Mouse (Mus musculus): ENCODE results near the gene Fam13a. TPM values are rescaled to one million over a fixed set of nuclear protein-coding genes. Genes with fewer than 3 reads are reported as not detected.

Gene Fam13a
- polyA plus RNA-seq, 1 experiment from 2014 or later, result 7.5 TPM

DNA sequence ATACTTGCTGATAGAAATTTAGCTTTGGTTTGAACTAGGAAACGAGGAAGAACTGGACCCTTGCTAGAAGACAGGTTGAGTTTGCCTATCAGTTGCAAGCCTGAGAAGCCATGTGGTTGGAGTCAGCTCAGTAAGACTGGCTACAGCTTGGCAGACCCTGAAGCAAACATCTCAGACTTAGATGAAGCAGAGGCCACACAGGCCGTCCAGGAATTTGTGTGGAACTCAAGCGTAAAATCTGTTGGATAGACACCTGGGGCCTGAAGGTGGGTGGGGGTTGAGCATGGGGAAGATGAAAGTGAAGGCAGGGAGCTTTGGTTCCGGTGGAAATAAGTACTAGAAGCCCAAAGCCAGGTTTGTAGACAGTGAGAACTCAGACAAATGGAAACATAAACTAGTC is 25.8 kb downstream of the Fam13a start:
- H3K9ac ChIP-seq, result no peak overlapping the region
- WGBS, result 49% methylated on average over 4 of the region's 4 CpGs
- H3K27me3 ChIP-seq, result no peaks in the 10 kb centered on the region
- H3K4me3 ChIP-seq, result no peak overlapping the region
- no peaks in the 10 kb centered on the region for H3K9me3 ChIP-seq
- peaks cover 9% of the 10 kb centered on the region; the same call in 1 of the 2 replicates for H3K4me1 ChIP-seq
- no peaks in the 10 kb centered on the region for H3K36me3 ChIP-seq
- 0 out of 2 replicates have a peak overlapping the region, but pooled peaks have one; percentile 7 for H3K27ac ChIP-seq
- ATAC-seq (ENCODE audit: insufficient number of reproducible peaks, insufficient read depth, low FRiP score, low TSS enrichment, low read depth), result no peak
- H3K4me2 ChIP-seq, result no peak overlapping the region

DNA sequence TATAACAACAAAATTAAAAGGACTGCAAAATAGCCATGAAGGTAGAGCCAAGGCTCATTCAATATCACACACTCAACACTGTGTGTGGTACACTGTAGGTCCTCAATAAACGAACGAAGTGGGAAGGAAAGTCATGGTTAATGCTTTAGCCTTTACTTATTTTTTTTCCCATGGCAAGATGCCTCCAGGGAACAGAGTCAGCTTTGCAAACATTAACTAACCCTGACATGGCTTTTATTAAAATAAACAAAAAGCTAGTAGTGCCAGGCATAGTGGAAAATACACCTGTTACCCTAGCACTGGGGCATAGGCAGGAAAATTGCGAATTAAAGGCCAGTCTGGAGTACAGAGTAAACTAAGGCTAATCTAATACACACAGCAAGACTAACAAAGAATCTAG is 35.2 kb downstream of the Fam13a start:
- H3K27me3 ChIP-seq, result no peaks in the 10 kb centered on the region
- no peaks in the 10 kb centered on the region for H3K36me3 ChIP-seq
- H3K9me3 ChIP-seq, result no peaks in the 10 kb centered on the region
- no peak for ATAC-seq (ENCODE audit: insufficient number of reproducible peaks, insufficient read depth, low FRiP score, low TSS enrichment, low read depth)
- no peak overlapping the region for H3K4me3 ChIP-seq
- H3K27ac ChIP-seq, result no peak overlapping the region
- 65% methylated on average over 3 of the region's 3 CpGs for WGBS
- no peak overlapping the region for H3K4me2 ChIP-seq
- H3K9ac ChIP-seq, result no peak overlapping the region
- no peaks in the 10 kb centered on the region for H3K4me1 ChIP-seq

- no peaks in the 10 kb centered on the region for H3K9me3 ChIP-seq
- H3K4me3 ChIP-seq, result no peak overlapping the region
- H3K27me3 ChIP-seq, result no peaks in the 10 kb centered on the region
- ATAC-seq (ENCODE audit: insufficient number of reproducible peaks, insufficient read depth, low FRiP score, low TSS enrichment, low read depth), result no peak
- WGBS, result 81% methylated on average over 2 of the region's 2 CpGs
- no peaks in the 10 kb centered on the region for H3K36me3 ChIP-seq
- no peak overlapping the region for H3K27ac ChIP-seq
- no peak overlapping the region for H3K9ac ChIP-seq
- no peaks in the 10 kb centered on the region for H3K4me1 ChIP-seq
- H3K4me2 ChIP-seq, result no peak overlapping the region
Measured at GRCm38 (mm10) chr6:58988706-58989105, 35.6 kb downstream of the Fam13a start.

GRCm38 (mm10) chr6:58987166-58987565 is 37.2 kb downstream of the Fam13a start:
- no peak for ATAC-seq (ENCODE audit: insufficient number of reproducible peaks, insufficient read depth, low FRiP score, low TSS enrichment, low read depth)
- WGBS, result 91% methylated on average over 5 of the region's 5 CpGs
- no peaks in the 10 kb centered on the region for H3K36me3 ChIP-seq
- H3K9me3 ChIP-seq, result no peaks in the 10 kb centered on the region
- no peak overlapping the region for H3K9ac ChIP-seq
- H3K4me1 ChIP-seq, result no peaks in the 10 kb centered on the region
- H3K27me3 ChIP-seq, result no peaks in the 10 kb centered on the region
- H3K4me3 ChIP-seq, result no peak overlapping the region
- no peak overlapping the region for H3K27ac ChIP-seq
- no peak overlapping the region for H3K4me2 ChIP-seq

DNA sequence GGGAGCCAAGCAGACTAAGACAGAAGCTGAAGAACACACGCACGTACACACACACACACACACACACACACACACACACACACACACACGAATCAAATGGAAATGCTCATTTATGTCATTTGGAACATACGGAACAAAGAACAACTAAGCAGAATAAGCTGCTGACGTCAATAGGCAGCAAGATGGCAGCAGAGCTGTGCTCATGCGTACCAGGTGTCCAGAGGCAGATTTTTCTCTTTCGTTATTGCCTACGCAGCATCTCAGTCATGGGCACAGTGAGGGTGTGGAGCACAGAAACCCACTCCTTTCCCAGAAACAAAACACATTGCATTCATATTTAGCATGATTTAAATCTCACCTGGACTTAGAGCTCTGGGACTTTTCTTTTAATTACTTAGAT is 39.2 kb downstream of the Fam13a start:
- no peak for ATAC-seq (ENCODE audit: insufficient number of reproducible peaks, insufficient read depth, low FRiP score, low TSS enrichment, low read depth)
- Histone ChIP-seq H3K27ac (no peak overlapping the region), H3K4me2 (no peak overlapping the region), H3K4me1 (no peaks in the 10 kb centered on the region), H3K9ac (no peak overlapping the region), H3K9me3 (no peaks in the 10 kb centered on the region), H3K27me3 (no peaks in the 10 kb centered on the region), H3K36me3 (no peaks in the 10 kb centered on the region), H3K4me3 (no peak overlapping the region)
- 85% methylated on average over 8 of the region's 8 CpGs for WGBS

DNA sequence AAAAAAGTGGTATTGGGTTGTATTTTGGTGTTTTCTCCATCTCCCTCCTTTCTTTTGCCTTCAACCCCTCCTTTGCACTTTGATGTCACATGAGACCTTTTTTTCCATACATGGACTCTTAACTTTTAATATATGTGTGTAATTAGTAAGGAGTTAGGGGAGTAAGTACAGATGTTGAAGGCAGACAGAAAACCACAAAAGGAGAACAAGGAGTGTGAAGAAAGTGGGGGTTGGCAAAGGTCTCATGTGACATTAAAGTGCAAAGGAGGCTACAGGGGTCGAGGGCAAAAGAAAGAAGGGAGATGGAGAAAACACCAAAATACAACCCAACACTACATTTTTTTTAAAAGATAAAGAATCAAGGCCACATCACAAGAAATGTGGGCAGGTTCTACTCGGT is 49.1 kb downstream of the Fam13a start:
- Histone ChIP-seq H3K9me3 (no peaks in the 10 kb centered on the region), H3K4me2 (no peak overlapping the region), H3K27ac (no peak overlapping the region), H3K36me3 (no peaks in the 10 kb centered on the region), H3K4me3 (no peak overlapping the region), H3K27me3 (no peaks in the 10 kb centered on the region), H3K9ac (no peak overlapping the region), H3K4me1 (no peaks in the 10 kb centered on the region)
- WGBS, result 55% methylated on average over 2 of the region's 2 CpGs
- ATAC-seq (ENCODE audit: insufficient number of reproducible peaks, insufficient read depth, low FRiP score, low TSS enrichment, low read depth), result no peak

DNA sequence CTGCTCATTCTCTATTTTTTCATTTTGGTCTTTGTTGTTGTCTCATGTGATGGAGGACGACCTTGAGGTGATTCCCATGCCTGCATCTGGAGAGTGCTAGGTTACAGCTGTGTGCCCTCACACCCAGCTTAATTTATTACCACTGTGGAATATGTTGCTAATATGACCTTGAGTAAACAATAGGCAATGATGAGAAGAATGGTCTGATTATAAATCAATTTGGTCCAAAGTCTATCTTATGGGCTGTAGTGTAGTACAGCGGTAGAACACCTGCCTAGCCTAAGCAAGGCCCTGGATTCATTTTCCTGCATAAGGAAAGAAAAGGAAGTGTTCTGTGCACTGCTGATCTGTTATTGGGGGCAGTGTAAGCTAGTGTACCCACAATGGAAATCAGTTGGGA is 49.9 kb downstream of the Fam13a start:
- Histone ChIP-seq H3K27ac (no peak overlapping the region), H3K9ac (no peak overlapping the region), H3K4me1 (no peaks in the 10 kb centered on the region), H3K9me3 (no peaks in the 10 kb centered on the region), H3K4me2 (no peak overlapping the region), H3K36me3 (no peaks in the 10 kb centered on the region), H3K27me3 (no peaks in the 10 kb centered on the region), H3K4me3 (no peak overlapping the region)
- 89% methylated on average over 2 of the region's 2 CpGs for WGBS
- no peak for ATAC-seq (ENCODE audit: insufficient number of reproducible peaks, insufficient read depth, low FRiP score, low TSS enrichment, low read depth)

DNA sequence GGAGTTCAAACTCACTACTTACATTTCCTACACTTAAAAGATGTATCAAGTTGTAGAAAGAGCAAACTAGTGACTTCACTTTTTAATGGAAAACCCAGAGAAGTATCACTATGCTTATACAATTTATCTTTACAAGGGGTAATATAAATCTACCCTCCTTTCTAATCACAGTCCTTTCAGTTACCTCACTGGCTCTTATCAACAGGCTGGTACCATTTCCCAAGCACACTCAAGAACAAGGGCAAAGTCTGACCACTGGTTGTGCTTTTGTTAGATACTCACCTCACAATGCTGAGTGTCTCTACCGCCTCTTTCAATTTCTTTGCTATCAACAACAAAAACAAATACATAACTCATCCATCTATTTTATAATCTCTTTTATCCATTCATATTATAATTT is 51.5 kb downstream of the Fam13a start:
- WGBS, result 96% methylated on average over 1 of the region's 1 CpGs
- H3K9ac ChIP-seq, result no peak overlapping the region
- no peaks in the 10 kb centered on the region for H3K27me3 ChIP-seq
- H3K9me3 ChIP-seq, result no peaks in the 10 kb centered on the region
- ATAC-seq (ENCODE audit: insufficient number of reproducible peaks, insufficient read depth, low FRiP score, low TSS enrichment, low read depth), result no peak
- no peak overlapping the region for H3K4me3 ChIP-seq
- no peaks in the 10 kb centered on the region for H3K4me1 ChIP-seq
- no peaks in the 10 kb centered on the region for H3K36me3 ChIP-seq
- H3K27ac ChIP-seq, result no peak overlapping the region
- H3K4me2 ChIP-seq, result no peak overlapping the region

DNA sequence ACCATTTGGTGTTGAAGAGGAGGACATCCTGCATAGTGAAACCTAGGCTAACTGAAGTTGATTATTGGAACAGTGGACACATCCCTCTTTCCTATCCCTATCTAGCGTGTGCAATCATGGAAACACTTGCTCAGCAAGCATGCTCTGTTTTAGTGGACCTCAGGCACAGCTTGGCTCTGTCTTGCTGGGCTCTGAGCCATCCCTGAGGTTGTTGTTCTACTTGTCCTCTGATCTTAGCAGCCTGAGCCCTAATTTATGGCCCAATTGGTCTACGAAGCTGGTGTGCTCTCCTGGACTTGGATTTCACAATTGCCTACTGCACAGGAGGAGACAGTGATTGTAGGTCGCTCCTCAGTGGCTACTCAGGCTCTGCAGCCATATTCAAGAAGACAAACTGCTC is 56.1 kb downstream of the Fam13a start:
- H3K36me3 ChIP-seq, result no peaks in the 10 kb centered on the region
- H3K9ac ChIP-seq, result no peak overlapping the region
- peaks cover 12% of the 10 kb centered on the region for H3K4me1 ChIP-seq
- H3K27ac ChIP-seq, result no peak overlapping the region
- H3K27me3 ChIP-seq, result no peaks in the 10 kb centered on the region
- WGBS, result 90% methylated on average over 3 of the region's 3 CpGs
- ATAC-seq (ENCODE audit: insufficient number of reproducible peaks, insufficient read depth, low FRiP score, low TSS enrichment, low read depth), result no peak
- no peaks in the 10 kb centered on the region for H3K9me3 ChIP-seq
- no peak overlapping the region for H3K4me3 ChIP-seq
- H3K4me2 ChIP-seq, result no peak overlapping the region

DNA sequence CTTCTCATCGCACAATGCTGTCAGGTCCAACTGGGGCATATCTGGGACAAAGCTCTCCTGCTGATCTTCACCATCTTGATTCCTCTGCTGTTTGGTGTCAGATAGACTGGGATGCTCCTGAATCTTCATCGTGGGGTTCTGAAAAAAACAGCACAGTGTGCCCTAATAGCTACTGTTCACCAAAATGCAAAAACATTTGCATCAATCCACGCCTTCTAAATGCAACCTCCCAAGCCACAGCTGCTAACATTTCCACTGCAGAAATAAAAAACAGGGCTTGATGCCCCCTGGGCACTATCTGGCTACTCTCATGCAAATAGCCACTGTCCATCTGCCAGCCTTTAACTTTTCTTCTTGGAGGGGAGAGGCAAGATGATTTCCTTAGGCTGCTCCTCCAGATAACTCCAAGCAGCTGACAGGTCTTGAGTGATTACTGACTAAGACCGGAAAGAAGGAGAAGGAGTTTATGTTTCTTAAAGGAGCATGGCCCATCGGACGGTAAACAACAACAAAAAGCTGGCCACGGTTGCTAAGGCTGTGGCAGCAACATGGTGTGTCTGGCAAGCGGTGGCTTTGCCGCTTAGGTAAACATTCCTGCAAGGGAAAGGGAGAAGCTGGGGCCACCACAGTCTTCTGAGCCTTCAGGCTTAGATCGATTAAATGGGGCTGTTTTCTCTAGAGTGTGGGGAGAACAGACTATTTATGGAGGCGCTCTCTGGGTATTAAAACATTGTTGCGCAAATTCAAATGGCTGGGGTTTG is 59.1 kb downstream of the Fam13a start:
- Histone ChIP-seq H3K27ac (no peak overlapping the region), H3K9me3 (no peaks in the 10 kb centered on the region), H3K9ac (no peak overlapping the region), H3K36me3 (no peaks in the 10 kb centered on the region), H3K4me2 (peak overlapping the region; percentile 43), H3K27me3 (no peaks in the 10 kb centered on the region), H3K4me1 (peaks cover 12% of the 10 kb centered on the region), H3K4me3 (no peak overlapping the region)
- WGBS, result 28% methylated on average over 12 of the region's 12 CpGs
- no peak for ATAC-seq (ENCODE audit: insufficient number of reproducible peaks, insufficient read depth, low FRiP score, low TSS enrichment, low read depth)

DNA sequence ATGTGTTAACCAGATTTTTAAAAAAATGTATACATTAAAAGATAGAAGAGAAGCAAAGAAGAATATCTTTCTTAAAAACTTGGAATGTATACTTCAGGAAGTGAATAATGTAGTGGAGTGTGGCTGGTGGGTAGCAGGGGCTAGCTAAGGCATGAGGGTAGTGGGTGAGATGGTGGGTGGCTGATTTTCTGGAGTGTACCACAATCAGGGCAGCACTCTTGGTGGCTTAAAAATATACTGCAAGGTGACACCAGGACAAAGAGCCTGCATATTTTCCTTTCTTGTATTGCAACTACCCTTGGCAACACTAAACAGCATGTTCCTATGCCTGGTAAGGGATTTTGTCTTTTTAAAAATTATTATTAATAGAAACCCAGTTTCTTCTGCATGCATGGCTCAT is 59.8 kb downstream of the Fam13a start:
- H3K36me3 ChIP-seq, result no peaks in the 10 kb centered on the region
- H3K4me2 ChIP-seq, result no peak overlapping the region
- ATAC-seq (ENCODE audit: insufficient number of reproducible peaks, insufficient read depth, low FRiP score, low TSS enrichment, low read depth), result no peak
- H3K9me3 ChIP-seq, result no peaks in the 10 kb centered on the region
- H3K27ac ChIP-seq, result no peak overlapping the region
- H3K4me3 ChIP-seq, result no peak overlapping the region
- no peak overlapping the region for H3K9ac ChIP-seq
- no peaks in the 10 kb centered on the region for H3K27me3 ChIP-seq
- peaks cover 12% of the 10 kb centered on the region for H3K4me1 ChIP-seq

- no peaks in the 10 kb centered on the region for H3K27me3 ChIP-seq
- no peak overlapping the region for H3K27ac ChIP-seq
- H3K4me2 ChIP-seq, result no peak overlapping the region
- peaks cover 12% of the 10 kb centered on the region for H3K4me1 ChIP-seq
- H3K9ac ChIP-seq, result no peak overlapping the region
- no peaks in the 10 kb centered on the region for H3K9me3 ChIP-seq
- H3K36me3 ChIP-seq, result no peaks in the 10 kb centered on the region
- ATAC-seq (ENCODE audit: insufficient number of reproducible peaks, insufficient read depth, low FRiP score, low TSS enrichment, low read depth), result no peak
- WGBS, result 90% methylated on average over 2 of the region's 2 CpGs
- H3K4me3 ChIP-seq, result no peak overlapping the region
Measured at GRCm38 (mm10) chr6:58964091-58964490, 60.3 kb downstream of the Fam13a start.
